Mouse (Mus musculus) heart, embryonic 12.5 days (tissue): ENCODE results near the gene Uck2. TPM values are rescaled to one million over a fixed set of nuclear protein-coding genes. Genes with fewer than 3 reads are reported as not detected.

Experiments used
- ATAC-seq: fragments of 200-750 bp; cut with Nextera tagmentation; 2 replicates; pipeline ENCODE4 v1.8.0; 2017; ENCODE audit warnings: moderate TSS enrichment, moderate library complexity; ENCODE audit not compliant: insufficient number of reproducible peaks, low FRiP score
- H3K27ac ChIP-seq: fragments of 300-500 bp; sonication (generic); 2 replicates; pipeline ENCODE4 v1.5.1; 2016; ENCODE audit warnings: mild to moderate bottlenecking, moderate library complexity; ENCODE audit not compliant: poor library complexity, severe bottlenecking
- H3K27me3 ChIP-seq: fragments of 300-500 bp; sonication (generic); replicated peaks from 2 replicates; pipeline ENCODE4 v1.6.1; 2016; ENCODE audit warnings: mild to moderate bottlenecking, moderate library complexity
- H3K36me3 ChIP-seq: fragments of 300-500 bp; sonication (generic); 2 replicates; pipeline ENCODE4 v1.6.1; 2016; ENCODE audit warnings: mild to moderate bottlenecking, moderate library complexity
- H3K4me1 ChIP-seq: fragments of 300-500 bp; sonication (generic); replicated peaks from 2 replicates; pipeline ENCODE4 v1.6.1; 2016; ENCODE audit warnings: mild to moderate bottlenecking
- H3K4me2 ChIP-seq: fragments of 300-500 bp; sonication (generic); 2 replicates; pipeline ENCODE4 v1.6.1; 2016; ENCODE audit warnings: mild to moderate bottlenecking, moderate library complexity
- H3K4me3 ChIP-seq: fragments of 300-500 bp; sonication (generic); 2 replicates; pipeline ENCODE4 v1.5.1; 2016; ENCODE audit warnings: mild to moderate bottlenecking
- H3K9ac ChIP-seq: fragments of 300-500 bp; sonication (generic); 2 replicates; pipeline ENCODE4 v1.6.1; 2016; ENCODE audit warnings: mild to moderate bottlenecking, moderate library complexity
- H3K9me3 ChIP-seq: fragments of 300-500 bp; sonication (generic); replicated peaks from 2 replicates; pipeline ENCODE4 v1.6.1; 2016; ENCODE audit warnings: mild to moderate bottlenecking, moderate library complexity
- WGBS: fragments of 180-500 bp; shearing (Covaris S2); methylation state at CpG from one replicate; pipeline ENCODE4 v1.1.7; 2016; 5-methylcytosine and 5-hydroxymethylcytosine counted together
- polyA plus RNA-seq: library from polyadenylated mRNA; unstranded; fragments of >200 nt; fragmentation: Nextera tagmentation; extraction: Ambion mirVana; gene quantifications from 2 replicates; pipeline ENCODE4 v1.2.1, GENCODE M21; 2016

The Uck2 gene
- polyA plus RNA-seq, result 68.9 and 75.3 TPM in 2 replicates

DNA sequence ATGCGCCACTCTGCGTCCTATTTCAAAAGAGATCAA lies at the start of gene Uck2:
Gene Uck2 (minus strand): TSS at position 1 of the 36 bp plus-strand sequence.
- Histone ChIP-seq H3K27me3 (0 out of 2 replicates have a peak, but pooled peaks cover 4% of the 10 kb centered on the region), H3K9ac (peak within 1 kb of the TSS; percentile 96), H3K27ac (peak within 1 kb of the TSS; percentile 89), H3K36me3 (no peaks in the 10 kb centered on the region), H3K4me1 (peaks cover 52% of the 10 kb centered on the region), H3K4me3 (peak within 1 kb of the TSS; percentile 96), H3K4me2 (peak within 1 kb of the TSS; percentile 80), H3K9me3 (no peaks in the 10 kb centered on the region)
- no peak for ATAC-seq
- WGBS, result 0% methylated on average over 2 of the region's 2 CpGs

GRCm38 (mm10) chr1:167331106-167331505 lies 46.0 kb upstream of the Uck2 start:
- Histone ChIP-seq H3K27ac (no peak overlapping the region), H3K27me3 (no peaks in the 10 kb centered on the region), H3K4me2 (no peak overlapping the region), H3K4me1 (no peaks in the 10 kb centered on the region), H3K9me3 (no peaks in the 10 kb centered on the region), H3K4me3 (no peak overlapping the region), H3K36me3 (peaks cover 53% of the 10 kb centered on the region), H3K9ac (no peak overlapping the region)
- no peak for ATAC-seq
- 90% methylated on average over 8 of the region's 8 CpGs for WGBS

DNA sequence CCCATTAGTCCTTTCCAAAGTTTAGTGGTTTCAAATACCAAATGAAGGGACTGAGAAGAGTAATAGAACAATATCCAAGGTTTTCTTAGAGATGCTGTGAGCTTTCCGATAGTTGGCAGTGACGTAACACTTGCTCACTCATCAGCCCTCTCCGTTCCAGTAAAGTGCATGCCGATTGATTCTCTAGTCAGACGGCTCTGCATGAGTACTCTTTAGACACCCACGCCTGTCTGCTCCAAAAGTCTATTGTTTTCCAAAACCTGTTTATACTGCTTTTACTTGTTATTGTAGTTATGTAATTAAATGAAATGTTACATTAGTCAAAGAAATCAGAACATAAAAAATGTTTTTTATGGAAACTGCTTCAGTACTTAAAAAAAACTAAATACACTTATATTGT lies 43.7 kb upstream of the Uck2 start:
- Histone ChIP-seq H3K27me3 (no peaks in the 10 kb centered on the region), H3K9ac (no peak overlapping the region), H3K9me3 (no peaks in the 10 kb centered on the region), H3K36me3 (peaks cover 65% of the 10 kb centered on the region), H3K27ac (no peak overlapping the region), H3K4me3 (no peak overlapping the region), H3K4me1 (no peaks in the 10 kb centered on the region), H3K4me2 (no peak overlapping the region)
- 89% methylated on average over 6 of the region's 6 CpGs for WGBS
- ATAC-seq, result no peak

DNA sequence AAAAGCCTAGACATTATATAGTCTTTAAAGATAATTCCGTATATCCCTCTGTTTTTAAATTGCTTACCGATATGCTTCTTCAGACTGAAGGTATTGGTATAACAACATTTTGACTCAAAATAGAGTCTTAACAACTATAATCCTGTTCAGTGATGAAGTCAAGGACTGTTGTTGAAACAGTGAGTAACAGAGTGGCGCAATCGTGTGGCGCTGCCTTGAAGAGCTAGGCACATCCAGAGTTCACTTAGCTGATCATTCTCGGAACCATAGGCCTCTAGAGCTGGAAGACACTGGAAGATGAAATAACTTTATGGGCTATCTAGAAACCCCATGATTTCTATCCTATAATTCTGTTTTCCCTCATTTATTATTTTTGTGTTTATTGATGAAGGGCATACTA lies 36.6 kb upstream of the Uck2 start:
- 97% methylated on average over 6 of the region's 6 CpGs for WGBS
- Histone ChIP-seq H3K9me3 (no peaks in the 10 kb centered on the region), H3K9ac (no peak overlapping the region), H3K36me3 (peaks cover 73% of the 10 kb centered on the region), H3K4me2 (no peak overlapping the region), H3K4me3 (no peak overlapping the region), H3K27me3 (no peaks in the 10 kb centered on the region), H3K27ac (no peak overlapping the region), H3K4me1 (no peaks in the 10 kb centered on the region)
- no peak for ATAC-seq

GRCm38 (mm10) chr1:167313220-167313619 lies 28.1 kb upstream of the Uck2 start:
- ATAC-seq, result no peak

DNA sequence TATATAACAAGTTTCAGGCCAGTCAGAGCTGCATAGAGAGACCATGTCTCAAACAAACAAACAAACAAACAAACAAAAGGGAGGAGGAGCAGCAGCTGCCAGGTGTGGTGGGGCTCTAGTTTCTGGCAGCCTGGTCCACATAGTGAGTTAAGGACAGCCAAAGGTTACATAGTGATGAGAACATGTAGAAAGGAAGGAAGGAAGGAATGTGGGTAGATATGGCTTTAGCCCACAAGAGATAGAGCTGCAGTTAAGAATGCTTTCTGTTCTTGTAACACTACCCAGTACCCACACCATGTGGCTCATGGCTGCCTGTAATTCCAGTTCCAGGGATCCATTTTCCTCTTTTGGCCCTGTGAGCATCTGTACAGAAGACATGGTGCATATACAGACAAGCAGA lies 27.2 kb upstream of the Uck2 start:
- no peak overlapping the region for H3K4me2 ChIP-seq
- no peak overlapping the region for H3K9ac ChIP-seq
- no peak for ATAC-seq
- peaks cover 16% of the 10 kb centered on the region; the same call in 1 of the 2 replicates for H3K4me1 ChIP-seq
- no peak overlapping the region for H3K27ac ChIP-seq
- H3K4me3 ChIP-seq, result no peak overlapping the region
- H3K36me3 ChIP-seq, result peaks cover 32% of the 10 kb centered on the region
- H3K9me3 ChIP-seq, result no peaks in the 10 kb centered on the region
- no peaks in the 10 kb centered on the region for H3K27me3 ChIP-seq

More at GRCm38 (mm10) chr1:167313220-167313619, 28.1 kb upstream of the Uck2 start:
- H3K27ac ChIP-seq, result no peak overlapping the region
- no peak overlapping the region for H3K4me2 ChIP-seq
- H3K9ac ChIP-seq, result no peak overlapping the region
- peaks cover 12% of the 10 kb centered on the region; the same call in 1 of the 2 replicates for H3K4me1 ChIP-seq
- no peaks in the 10 kb centered on the region for H3K9me3 ChIP-seq
- H3K36me3 ChIP-seq, result peaks cover 38% of the 10 kb centered on the region
- H3K4me3 ChIP-seq, result no peak overlapping the region
- no peaks in the 10 kb centered on the region for H3K27me3 ChIP-seq
- 87% methylated on average over 4 of the region's 4 CpGs for whole genome bisulfite sequencing

GRCm38 (mm10) chr1:167308261-167309054 lies 23.3 kb upstream of the Uck2 start, which contains the start of gene Tmco1:
TSS of gene Tmco1 (plus strand) at chr1:167308378.
- Histone ChIP-seq H3K9me3 (no peaks in the 10 kb centered on the region), H3K27ac (peak within 1 kb of the TSS; percentile 85), H3K27me3 (no peaks in the 10 kb centered on the region), H3K4me2 (peak within 1 kb of the TSS; percentile 81), H3K9ac (peak within 1 kb of the TSS; percentile 90), H3K36me3 (peaks cover 10% of the 10 kb centered on the region), H3K4me3 (peak within 1 kb of the TSS; percentile 69), H3K4me1 (peaks cover 16% of the 10 kb centered on the region; the same call in 1 of the 2 replicates)
- WGBS, result under 1% methylated on average over 82 of the region's 82 CpGs
- ATAC-seq, result peak; percentile 96

GRCm38 (mm10) chr1:167307674-167308073 lies 22.6 kb upstream of the Uck2 start:
- WGBS, result 52% methylated on average over 11 of the region's 11 CpGs
- Histone ChIP-seq H3K27me3 (0 out of 2 replicates have a peak, but pooled peaks cover 5% of the 10 kb centered on the region), H3K36me3 (peaks cover 10% of the 10 kb centered on the region), H3K9me3 (no peaks in the 10 kb centered on the region), H3K4me1 (peaks cover 16% of the 10 kb centered on the region; the same call in 1 of the 2 replicates), H3K4me3 (peak overlapping the region; percentile 69), H3K4me2 (peak overlapping the region; percentile 81), H3K27ac (no peak overlapping the region), H3K9ac (peak overlapping the region; percentile 90)
- no peak for ATAC-seq

DNA sequence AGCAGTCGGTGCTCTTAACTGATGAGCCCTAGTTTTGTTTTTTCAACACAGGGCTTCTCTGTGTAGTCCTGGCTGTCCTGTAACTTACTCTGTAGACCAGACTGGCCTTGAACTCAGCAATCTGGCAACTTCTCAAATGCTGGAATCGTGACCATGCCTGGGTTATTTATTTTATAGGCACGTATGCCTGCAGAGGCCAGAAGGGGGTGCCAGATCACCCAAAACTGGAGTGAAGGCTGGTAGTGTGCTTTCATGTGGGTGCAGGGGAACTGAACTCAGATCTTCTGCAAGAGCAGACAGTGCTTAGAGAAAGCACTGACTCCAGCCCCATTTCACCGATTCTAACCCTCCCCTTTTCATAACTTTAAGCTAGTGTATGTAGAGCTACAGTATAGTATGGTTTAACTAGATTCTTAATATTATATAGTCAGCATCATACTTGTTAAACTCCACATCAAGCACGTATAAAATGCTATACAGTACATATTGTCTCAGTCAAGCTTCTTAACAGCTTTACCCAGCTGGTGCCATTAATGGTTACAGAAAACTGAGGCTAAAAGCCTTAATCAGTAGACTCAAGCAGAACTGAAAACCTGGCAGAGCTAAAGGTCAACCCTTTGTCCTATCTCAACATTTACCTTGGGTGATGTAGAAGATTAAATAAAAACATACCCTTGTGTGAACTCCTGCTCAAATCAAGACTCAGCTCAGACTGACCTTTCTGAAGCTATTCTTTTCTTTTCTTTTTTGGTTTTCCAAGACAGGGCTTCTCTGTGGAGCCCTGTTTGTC lies 21.5 kb upstream of the Uck2 start:
- no peak for ATAC-seq
- no peak overlapping the region for H3K27ac ChIP-seq
- no peak overlapping the region for H3K9ac ChIP-seq
- peaks cover 4% of the 10 kb centered on the region for H3K36me3 ChIP-seq
- no peak overlapping the region for H3K4me2 ChIP-seq
- H3K9me3 ChIP-seq, result no peaks in the 10 kb centered on the region
- 67% methylated on average over 5 of the region's 5 CpGs for WGBS
- H3K27me3 ChIP-seq, result 0 out of 2 replicates have a peak, but pooled peaks cover 5% of the 10 kb centered on the region
- H3K4me1 ChIP-seq, result peaks cover 9% of the 10 kb centered on the region; the same call in 1 of the 2 replicates
- H3K4me3 ChIP-seq, result no peak overlapping the region

- Histone ChIP-seq H3K27ac (no peak overlapping the region), H3K4me2 (no peak overlapping the region), H3K4me3 (no peak overlapping the region), H3K9me3 (no peaks in the 10 kb centered on the region), H3K4me1 (peaks cover 9% of the 10 kb centered on the region; the same call in 1 of the 2 replicates), H3K27me3 (0 out of 2 replicates have a peak, but pooled peaks cover 5% of the 10 kb centered on the region), H3K9ac (no peak overlapping the region), H3K36me3 (peaks cover 3% of the 10 kb centered on the region)
- no peak for ATAC-seq
- 65% methylated on average over 7 of the region's 7 CpGs for WGBS
Observed at GRCm38 (mm10) chr1:167305501-167306137, 20.5 kb upstream of the Uck2 start.

GRCm38 (mm10) chr1:167300122-167300521 lies 15.0 kb upstream of the Uck2 start:
- no peaks in the 10 kb centered on the region for H3K9me3 ChIP-seq
- 0 out of 2 replicates have a peak, but pooled peaks cover 5% of the 10 kb centered on the region for H3K27me3 ChIP-seq
- no peak overlapping the region for H3K4me3 ChIP-seq
- H3K4me2 ChIP-seq, result no peak overlapping the region
- no peaks in the 10 kb centered on the region for H3K36me3 ChIP-seq
- H3K27ac ChIP-seq, result no peak overlapping the region
- H3K9ac ChIP-seq, result no peak overlapping the region
- H3K4me1 ChIP-seq, result no peaks in the 10 kb centered on the region
- no peak for ATAC-seq
- 88% methylated on average over 2 of the region's 2 CpGs for WGBS
